31 mouse cellular contexts compared by ENCODE assay signal in genomic region chr19:33081493-33081892, GRCm38 (mm10).
DNase-seq lines count a peak whose midpoint lies in the region; ATAC-seq lines count a peak whose summit lies in the region.
"Had no signal": no experiment of that assay in that cellular context is flagged by ENCODE, and none has a peak within 500 bp of the region (broad histone marks: within the 10 kb centered on the region; RNA-seq: fewer than 3 reads in every experiment).

No protein-coding gene starts in this region.

- H3K36me3 ChIP-seq in heart, embryonic 16.5 days (ENCODE audit: control insufficient read depth, insufficient read depth) = no peaks in the 10 kb centered on the region
- H3K36me3 ChIP-seq: embryonic facial prominence, embryonic 13.5 days; forebrain, embryonic 12.5 days; G1E; heart, embryonic 13.5 days; intestine, embryonic 15.5 days; limb, embryonic 12.5 days; liver, embryonic 12.5 days; midbrain, embryonic 10.5 days; neural tube, embryonic 15.5 days had no signal

- H3K4me1 ChIP-seq in heart, embryonic 16.5 days (ENCODE audit: control insufficient read depth, insufficient read depth, low read length) = peaks cover 9% of the 10 kb centered on the region
- H3K4me1 ChIP-seq: forebrain, embryonic 12.5 days; intestine, embryonic 15.5 days; limb, embryonic 12.5 days; liver, embryonic 12.5 days; midbrain, embryonic 10.5 days; neural tube, embryonic 15.5 days had no signal

- DNase-seq in heart, postnatal 4 days = no peak
- DNase-seq in A20 (ENCODE audit: low read depth, low spot score) = peak; percentile 30
- DNase-seq in CD8-positive naive resting alpha-beta T cell, adult 2 months (ENCODE audit: low read depth in 2 of 2, low spot score in 2 of 2) = peak; percentile 16 to 45
- DNase-seq in kidney, postnatal 10 days = no peak
- no peak for DNase-seq in urinary bladder, postnatal 25 days (ENCODE audit: low spot score)
- no peak for DNase-seq in urinary bladder, postnatal 10 days (ENCODE audit: low spot score)
- DNase-seq: adrenal gland, postnatal 10 days; cerebellum, adult 18-20 months; cerebellum, postnatal 36 days; embryo, embryonic 11 days; gastrocnemius, postnatal 10 days; heart, adult 18-20 months; heart, postnatal 36 days; kidney, adult 8-10 months; kidney, postnatal 25 days; lung, adult 18-20 months; lung, postnatal 10 days had no signal

- H3K9ac ChIP-seq in heart, embryonic 16.5 days (ENCODE audit: low read length) = no peak overlapping the region
- H3K9ac ChIP-seq: embryonic facial prominence, embryonic 13.5 days; forebrain, embryonic 12.5 days; heart, embryonic 13.5 days; hindbrain, embryonic 14.5 days; intestine, embryonic 15.5 days; limb, embryonic 12.5 days; liver, embryonic 12.5 days; neural tube, embryonic 15.5 days had no signal

- peak overlapping the region; percentile 23; the same call in 1 of the 2 replicates for H3K4me2 ChIP-seq in heart, embryonic 16.5 days (ENCODE audit: low read depth, low read length)
- H3K4me2 ChIP-seq: embryonic facial prominence, embryonic 13.5 days; forebrain, embryonic 12.5 days; heart, embryonic 13.5 days; hindbrain, embryonic 14.5 days; intestine, embryonic 15.5 days; limb, embryonic 12.5 days; liver, embryonic 12.5 days; neural tube, embryonic 15.5 days had no signal

- no peaks in the 10 kb centered on the region for H3K27me3 ChIP-seq in heart, embryonic 16.5 days (ENCODE audit: control insufficient read depth, insufficient read depth, low read length)
- H3K27me3 ChIP-seq: embryonic facial prominence, embryonic 13.5 days; forebrain, embryonic 12.5 days; heart, embryonic 13.5 days; intestine, embryonic 15.5 days; limb, embryonic 12.5 days; liver, embryonic 12.5 days; neural tube, embryonic 15.5 days had no signal

- no peak for ATAC-seq in heart, embryonic 16.5 days (replicated peaks; ENCODE audit: extremely low read depth, insufficient read depth, low FRiP score)
- ATAC-seq in inflammation-experienced regulatory T-cells, adult 6 months = peak; percentile 84
- ATAC-seq: intestine, embryonic 15.5 days; liver, embryonic 12.5 days had no signal

- no peaks in the 10 kb centered on the region for H3K9me3 ChIP-seq in heart, embryonic 16.5 days (replicated peaks; ENCODE audit: control insufficient read depth, low read length)
- H3K9me3 ChIP-seq: embryonic facial prominence, embryonic 13.5 days; forebrain, embryonic 12.5 days; G1E; heart, embryonic 13.5 days; intestine, embryonic 15.5 days; limb, embryonic 12.5 days; liver, embryonic 12.5 days; midbrain, embryonic 10.5 days; neural tube, embryonic 15.5 days had no signal

- WGBS in heart, embryonic 16.5 days = 29% methylated on average over 3 of the region's 3 CpGs

- no peak overlapping the region for H3K27ac ChIP-seq in heart, embryonic 16.5 days (ENCODE audit: low read length)
- H3K27ac ChIP-seq: embryonic facial prominence, embryonic 13.5 days; forebrain, embryonic 12.5 days; heart, embryonic 13.5 days; hindbrain, embryonic 14.5 days; intestine, embryonic 15.5 days; layer of hippocampus, adult 2 months; limb, embryonic 12.5 days; liver, embryonic 12.5 days; midbrain, embryonic 10.5 days; neural tube, embryonic 15.5 days had no signal

- no peak overlapping the region for H3K4me3 ChIP-seq in heart, embryonic 16.5 days (ENCODE audit: low read length)
- H3K4me3 ChIP-seq: embryonic facial prominence, embryonic 13.5 days; erythroblast, embryonic 14.5 days; forebrain, embryonic 12.5 days; heart, embryonic 13.5 days; intestine, embryonic 15.5 days; layer of hippocampus, adult 2 months; limb, embryonic 12.5 days; liver, embryonic 12.5 days; midbrain, embryonic 10.5 days; neural tube, embryonic 15.5 days had no signal

Comparison
In these comparisons a context has a peak if more than half of its experiments do, and no peak if none do; other contexts are left out.
1. DNase-seq: peak in A20 (single experiment) and CD8-positive naive resting alpha-beta T cell, adult 2 months (2 of 2); none in heart, postnatal 4 days (single experiment), kidney, postnatal 10 days (single experiment), urinary bladder, postnatal 25 days (single experiment) and urinary bladder, postnatal 10 days (single experiment).